Mouse (Mus musculus) liver, postnatal 0 days (tissue): Measurements from ENCODE around the gene Dcaf10.

Experiments used
- CTCF ChIP-seq: sonication (generic); IDR thresholded peaks from 2 replicates; pipeline ENCODE4 v1.5.1; 2016; ENCODE audit warnings: antibody characterized with exemption, low read depth
- EP300 ChIP-seq: IDR thresholded peaks from 2 replicates; pipeline ENCODE4 v1.6.1; 2016; ENCODE audit warnings: antibody characterized with exemption, low read depth, mild to moderate bottlenecking

DNA sequence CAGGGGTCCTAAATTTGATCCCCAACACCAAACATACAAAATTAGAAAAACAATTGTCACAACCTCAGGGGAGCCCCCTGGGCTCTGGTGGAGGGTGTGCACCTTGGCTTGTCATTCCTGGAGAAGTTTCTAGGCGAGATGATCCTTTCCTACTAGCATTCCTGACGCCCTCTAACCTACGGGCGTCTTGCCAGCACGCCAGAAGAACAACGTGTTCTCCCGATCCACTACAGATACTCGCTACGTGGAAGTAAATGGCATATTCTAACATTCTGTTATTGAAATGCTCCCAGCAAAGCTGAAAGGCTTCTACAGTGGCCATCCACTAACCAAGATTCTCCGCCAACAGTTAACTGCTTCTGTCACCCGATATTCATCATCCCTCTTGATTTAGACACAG lies 50.7 kb downstream of the Dcaf10 start:
- TF ChIP-seq CTCF, result no peak
- no peak for TF ChIP-seq EP300
